Mouse (Mus musculus) stomach, postnatal 0 days (tissue): ENCODE results near the gene Banp.

ENCODE experiments used
- CTCF ChIP-seq: IDR thresholded peaks from 2 replicates; pipeline ENCODE4 v1.5.1; 2016; ENCODE audit warnings: antibody characterized with exemption, low read depth, mild to moderate bottlenecking, moderate library complexity
- EP300 ChIP-seq: optimal IDR thresholded peaks from 2 replicates; pipeline ENCODE3; 2016; ENCODE audit warnings: antibody characterized with exemption

- TF ChIP-seq CTCF (no peak), EP300 (no peak)
These were observed 114.8 kb downstream of the Banp start for GRCm38 (mm10) chr8:122064353-122064752.
